Mouse (Mus musculus) gastrocnemius, postnatal 36 days (tissue): ENCODE results near the gene Ahnak2. TPM values are rescaled to one million over a fixed set of nuclear protein-coding genes. Genes with fewer than 3 reads are reported as not detected.
A peak's percentile ranks its signal among the peaks of the same experiment; 100 is the strongest.
"Not testable (repeated sequence)": the region's sequence is repeated elsewhere in the genome, so short reads cannot be mapped to it uniquely, and the experiment has no call there.

Source experiments
- DNase-seq, 2 experiments: peaks; one replicate each; pipeline ENCODE4 v3.0.0; 2022
- intact Hi-C: fragments of 180-260 bp; cut with DNase I; formaldehyde crosslinking; loops from one replicate; pipeline ENCODE4 v1.15.1; 2025
- long read RNA-seq, 2 experiments: library from polyadenylated mRNA; stranded (forward); transcript quantifications; one replicate each; pipeline ENCODE4 v2.0.0; 2021
- total RNA-seq, 2 experiments: library from RNA; stranded (reverse); gene quantifications; 2 replicates each; pipeline ENCODE4 v1.2.3; 2021

The Ahnak2 gene
- 1 to 10 TPM; 5.0 to 7.0 TPM for total RNA-seq
- long read RNA-seq, experiment 1, result 0 reads
- long read RNA-seq, experiment 2, result 0 reads

GRCm38 (mm10) chr12:112801864-112802846 is at the start of gene Ahnak2:
TSS of gene Ahnak2 (minus strand) at chr12:112802657.
- intact Hi-C loops, result no loop called here
- DNase-seq, result no peak

- peak in 1 of 2 experiments; percentile 7 for DNase-seq
- intact Hi-C loops, result no loop called here
Measured at GRCm38 (mm10) chr12:112851116-112851515, 48.7 kb upstream of the Ahnak2 start.

GRCm38 (mm10) chr12:112850344-112850743 is 47.9 kb upstream of the Ahnak2 start:
- peak in 1 of 2 experiments; percentile 9 for DNase-seq
- intact Hi-C loops, result no loop called here

GRCm38 (mm10) chr12:112849235-112850022 is 47.0 kb upstream of the Ahnak2 start:
- DNase-seq, result no peak
- intact Hi-C loops, result no loop called here

GRCm38 (mm10) chr12:112847880-112848279 is 45.4 kb upstream of the Ahnak2 start:
- intact Hi-C loops, result no loop called here
- no peak for DNase-seq

- DNase-seq, result peak; percentile 83 to 86
- intact Hi-C loops, result loop anchor here (1.0 to 2.0 kb wide), 3 partner anchors 27 to 97 kb away; no protein-coding TSS in a partner anchor
Measured at GRCm38 (mm10) chr12:112843803-112844202, 41.3 kb upstream of the Ahnak2 start.

- DNase-seq, intact Hi-C loops: not testable (repeated sequence)
Measured at GRCm38 (mm10) chr12:112842128-112842527, 39.7 kb upstream of the Ahnak2 start.

GRCm38 (mm10) chr12:112841338-112841892 is 39.0 kb upstream of the Ahnak2 start:
- intact Hi-C loops, DNase-seq: not testable (repeated sequence)

- intact Hi-C loops, result no loop called here
- no peak for DNase-seq
Measured at GRCm38 (mm10) chr12:112840209-112841086, 38.0 kb upstream of the Ahnak2 start.

GRCm38 (mm10) chr12:112835046-112835445 is 32.6 kb upstream of the Ahnak2 start:
- DNase-seq, result no peak
- intact Hi-C loops, result no loop called here

- no peak for DNase-seq
- intact Hi-C loops, result no loop called here
Measured at GRCm38 (mm10) chr12:112833527-112833926, 31.1 kb upstream of the Ahnak2 start.

GRCm38 (mm10) chr12:112832411-112832810 is 30.0 kb upstream of the Ahnak2 start:
- intact Hi-C loops, result no loop called here
- DNase-seq, result no peak

- DNase-seq, result no peak
- intact Hi-C loops, result no loop called here
Measured at GRCm38 (mm10) chr12:112830570-112830969, 28.1 kb upstream of the Ahnak2 start.

- intact Hi-C loops, result no loop called here
- no peak for DNase-seq
Measured at GRCm38 (mm10) chr12:112830141-112830540, 27.7 kb upstream of the Ahnak2 start.

- peak; percentile 96 to 98 for DNase-seq
- intact Hi-C loops, result loop anchor here (2.0 kb wide), 1 partner anchor 21 kb away; the partner anchor contains the start of gene Clba1
Measured at GRCm38 (mm10) chr12:112829244-112829864, 26.9 kb upstream of the Ahnak2 start, which contains the start of gene Cdca4. TSS of gene Cdca4 (minus strand) at chr12:112829423.

GRCm38 (mm10) chr12:112828501-112829243 is 26.2 kb upstream of the Ahnak2 start:
- DNase-seq, result peak in 1 of 2 experiments; percentile 33
- intact Hi-C loops, result loop anchor here (2.0 kb wide), 1 partner anchor 20 kb away; the partner anchor contains the start of gene Clba1

GRCm38 (mm10) chr12:112825901-112826300 is 23.4 kb upstream of the Ahnak2 start:
- DNase-seq, result no peak
- intact Hi-C loops, result no loop called here

- intact Hi-C loops, result no loop called here
- no peak for DNase-seq
Measured at GRCm38 (mm10) chr12:112823221-112823620, 20.8 kb upstream of the Ahnak2 start.
